Mouse (Mus musculus): ENCODE results near the gene Evi2b. TPM values are rescaled to one million over a fixed set of nuclear protein-coding genes. Genes with fewer than 3 reads are reported as not detected.

Evi2b gene
- total RNA-seq, 4 experiments from 2014 or later: 0.44 to 2.0 (median 0.66) TPM; not detected in 1

DNA sequence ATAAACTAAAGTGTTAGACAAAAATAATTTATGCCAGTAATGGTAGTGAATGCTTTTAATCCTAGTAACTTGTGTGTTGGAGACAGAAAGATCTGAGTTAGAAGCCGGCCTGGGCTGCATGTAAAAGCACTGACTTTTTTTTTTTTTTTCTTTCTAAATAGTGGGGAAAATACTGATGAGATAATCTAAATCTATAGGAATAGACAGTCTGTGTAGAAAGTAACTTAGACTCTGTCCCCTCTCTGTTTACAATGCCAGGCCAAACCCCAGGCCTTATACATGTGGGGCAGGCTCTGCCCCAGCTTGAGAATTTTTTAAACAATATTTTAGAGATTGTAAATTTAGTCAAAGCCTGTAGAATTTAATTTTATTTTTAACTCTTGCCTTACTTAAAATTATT, 618 bp downstream of the Evi2b start:
- DNase-seq (ENCODE audit: low spot score in 2 of 2): no peak

DNA sequence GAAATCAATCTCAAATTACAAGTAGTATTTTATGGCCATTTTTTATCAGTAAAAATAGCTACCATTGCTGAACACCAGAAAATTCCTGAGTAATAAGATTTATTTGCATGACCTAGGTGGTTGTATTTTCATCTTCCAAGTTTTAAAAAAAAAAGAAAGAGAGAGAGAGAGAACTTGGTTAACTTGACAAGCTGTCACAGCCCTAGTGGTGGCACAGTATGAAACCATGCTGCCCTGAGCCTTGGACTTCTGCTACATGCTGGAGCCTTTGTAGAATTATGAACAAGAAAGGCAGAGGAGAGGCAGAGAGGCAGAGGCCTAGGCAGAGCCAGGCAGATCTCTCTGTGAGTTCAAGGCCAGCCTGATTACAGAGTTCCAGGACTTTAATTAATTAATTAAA, 1.6 kb downstream of the Evi2b start:
- no peak for DNase-seq (ENCODE audit: low spot score in 2 of 2)

DNA sequence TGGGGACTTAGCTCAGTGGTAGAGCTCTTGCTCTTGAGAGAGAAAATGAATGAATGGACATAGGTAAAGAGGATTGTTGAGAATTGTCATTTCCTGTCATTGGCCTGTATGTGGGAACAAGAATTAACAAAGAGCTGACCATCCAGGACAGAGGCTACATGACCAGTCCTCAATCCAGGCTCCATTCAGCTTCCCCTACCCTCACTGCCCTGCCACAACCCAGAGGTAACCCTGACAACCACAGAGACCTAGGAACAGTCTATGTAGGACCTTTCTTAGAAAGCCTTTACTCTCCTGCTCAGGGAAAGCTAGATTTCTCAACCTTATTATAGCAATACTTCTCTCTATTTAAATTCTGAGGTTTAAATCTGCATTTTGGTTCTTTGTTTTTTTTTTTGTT, 2.8 kb downstream of the Evi2b start:
- DNase-seq (ENCODE audit: low spot score in 2 of 2): no peak

DNA sequence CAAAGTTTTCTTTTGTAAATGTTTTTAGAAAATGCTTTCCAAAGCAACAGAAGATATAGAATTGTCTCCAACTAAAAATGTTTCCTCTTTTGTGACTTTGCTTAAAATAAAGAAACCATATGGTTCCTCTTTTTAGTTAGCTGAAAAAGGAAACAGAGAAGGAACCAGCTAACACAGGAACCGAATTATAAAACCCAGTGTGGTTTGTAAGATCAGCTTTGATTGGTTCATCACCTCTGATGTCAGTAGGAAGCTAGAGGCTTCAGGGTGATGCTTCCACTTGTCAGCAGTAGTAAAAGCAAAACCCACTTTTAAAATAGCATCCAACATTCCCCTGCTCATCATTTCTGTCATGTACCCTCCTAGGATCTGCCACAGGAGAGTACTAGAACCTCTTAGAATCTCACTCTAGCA, 3.7 kb downstream of the Evi2b start:
- DNase-seq (ENCODE audit: low spot score in 2 of 2): no peak

DNA sequence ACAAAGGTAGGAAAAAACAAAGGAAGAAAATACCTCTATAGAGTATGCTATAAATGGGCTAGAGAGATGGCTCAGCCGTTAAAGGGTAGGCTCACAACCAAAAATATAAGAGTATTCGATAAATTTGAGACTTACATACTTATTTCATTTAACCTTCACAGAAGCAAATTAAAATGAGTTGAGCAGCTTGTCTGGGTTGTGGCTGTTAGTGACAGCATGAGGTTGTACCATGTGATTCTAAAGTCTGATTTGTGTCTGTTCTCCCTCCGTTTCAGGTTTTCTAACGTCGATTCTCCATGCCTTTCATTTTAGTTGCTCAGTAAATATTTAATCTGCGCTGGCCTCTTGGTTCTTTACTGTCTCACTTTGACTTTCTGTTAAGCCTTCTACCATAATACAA, 4.3 kb downstream of the Evi2b start:
- DNase-seq (ENCODE audit: low spot score in 2 of 2): no peak

DNA sequence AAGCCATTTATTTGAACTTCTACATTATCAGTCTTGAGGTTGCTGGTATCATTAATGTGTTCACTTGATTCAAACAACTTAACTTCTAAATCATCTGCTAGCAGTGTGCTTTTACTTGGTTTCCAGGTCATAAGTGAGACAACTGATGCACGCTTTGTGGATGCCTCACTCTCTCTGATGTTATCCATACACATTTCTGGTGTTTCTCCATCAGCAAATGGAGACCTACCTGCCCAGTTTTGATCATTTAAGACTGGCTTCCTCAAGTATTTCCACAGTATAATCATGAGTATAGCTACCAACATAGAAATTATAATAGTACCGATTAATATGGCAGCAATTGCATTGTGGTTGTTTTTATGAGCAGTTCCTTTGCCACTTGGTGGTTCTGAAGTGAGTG, 7.8 kb downstream of the Evi2b start:
- DNase-seq (ENCODE audit: low spot score in 2 of 2): no peak

DNA sequence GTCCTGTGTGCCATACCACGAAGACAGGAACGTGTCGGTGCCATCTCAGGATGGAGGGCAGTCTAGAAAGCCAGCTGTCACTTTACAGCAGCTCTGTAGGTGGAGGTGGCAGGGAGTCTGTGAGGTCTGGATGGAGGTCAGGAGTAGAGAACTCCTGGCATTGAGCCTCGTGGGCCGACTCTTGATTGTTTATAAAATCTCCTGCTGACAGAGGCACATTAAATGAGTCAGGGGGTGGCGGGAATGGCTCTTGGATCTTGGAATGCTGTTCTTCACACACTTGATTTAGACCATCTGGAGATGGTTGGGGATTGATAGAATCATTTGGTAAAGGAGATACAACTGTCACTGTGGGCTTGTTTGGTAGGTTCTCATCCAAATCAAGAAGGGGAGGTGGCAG, 8.2 kb downstream of the Evi2b start:
- no peak for DNase-seq (ENCODE audit: low spot score in 2 of 2)

DNA sequence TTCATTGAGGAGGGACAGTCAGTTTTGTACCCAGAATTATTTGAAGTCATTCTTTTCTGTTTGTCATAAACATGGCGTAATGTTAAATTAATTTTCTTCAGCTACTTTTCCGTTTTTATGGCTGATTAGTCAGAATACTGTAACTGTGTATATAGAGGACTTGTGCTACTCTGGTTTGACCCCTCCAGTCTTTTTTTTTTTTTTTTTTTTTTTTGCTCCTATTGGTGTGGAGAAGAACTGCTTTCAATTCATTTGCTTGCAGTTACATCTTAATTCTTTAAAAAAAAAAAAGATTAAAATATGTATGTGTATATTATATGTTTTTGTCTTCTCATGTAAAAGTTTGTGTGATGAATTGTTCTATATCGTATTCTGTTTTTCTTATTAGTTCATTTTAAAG, 11.6 kb downstream of the Evi2b start:
- no peak for DNase-seq (ENCODE audit: low spot score in 2 of 2)

DNA sequence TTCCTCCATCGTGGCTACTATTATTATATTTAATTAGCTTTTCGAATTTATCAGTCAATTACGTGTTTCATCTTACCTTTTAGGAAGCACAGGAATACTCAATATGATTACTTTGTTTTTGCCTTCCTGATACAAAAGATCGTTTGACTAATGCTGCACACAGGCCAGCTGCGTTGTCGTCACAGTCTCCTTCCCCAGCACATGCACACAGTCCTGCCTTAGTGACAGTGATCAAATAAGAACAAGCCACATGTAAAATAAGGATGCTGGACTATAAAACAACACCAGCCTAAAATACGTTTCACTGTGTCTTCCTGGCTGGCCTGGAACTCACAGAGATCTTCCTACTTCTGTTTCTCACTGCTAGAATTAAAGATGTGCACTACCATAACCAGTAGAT, 19.1 kb downstream of the Evi2b start:
- DNase-seq (ENCODE audit: low spot score in 2 of 2): no peak

DNA sequence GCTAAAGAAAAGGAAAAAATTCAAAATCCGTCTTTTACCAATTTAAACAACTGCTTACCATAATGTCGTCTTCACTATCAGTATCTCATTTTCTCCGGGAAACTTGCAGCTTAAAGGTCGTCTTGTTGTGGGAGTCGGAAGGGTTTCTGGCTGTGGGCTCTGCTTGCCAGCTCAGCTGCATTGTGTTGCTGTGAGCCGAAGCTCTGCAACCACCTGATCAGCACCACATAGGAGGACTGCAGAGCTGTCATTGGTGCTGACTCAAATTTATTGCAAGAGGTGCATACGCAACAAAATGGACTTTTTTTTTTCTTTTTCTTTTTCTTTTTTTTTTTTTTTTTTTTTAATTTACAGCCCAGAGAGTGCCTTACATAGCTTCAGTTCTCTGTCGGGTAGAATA, 19.7 kb downstream of the Evi2b start, which contains the start of gene Omg:
TSS of gene Omg (minus strand) at position 240 of the 400 bp plus-strand sequence.
- DNase-seq (ENCODE audit: low spot score in 2 of 2): peak; percentile 61 to 80

DNA sequence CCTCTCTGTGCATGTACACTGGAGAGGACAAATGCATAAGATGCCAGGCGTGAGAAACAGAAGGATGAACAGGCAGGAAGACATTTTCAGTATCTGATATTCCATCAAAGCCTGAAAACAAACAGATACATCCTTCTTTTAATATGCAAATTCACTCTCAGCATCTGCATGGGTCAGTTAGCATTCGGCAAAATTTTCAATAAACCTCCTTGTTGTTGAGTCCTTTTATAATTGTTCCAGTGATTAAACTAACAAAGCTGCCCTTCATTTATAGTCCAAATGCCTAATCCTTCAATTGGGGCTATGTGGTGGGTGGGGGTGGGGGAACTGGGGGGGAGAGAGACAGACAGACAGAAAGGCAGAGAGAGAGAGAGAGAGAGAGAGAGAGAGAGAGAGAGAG, 20.6 kb downstream of the Evi2b start:
- DNase-seq (ENCODE audit: low spot score in 2 of 2): no peak

DNA sequence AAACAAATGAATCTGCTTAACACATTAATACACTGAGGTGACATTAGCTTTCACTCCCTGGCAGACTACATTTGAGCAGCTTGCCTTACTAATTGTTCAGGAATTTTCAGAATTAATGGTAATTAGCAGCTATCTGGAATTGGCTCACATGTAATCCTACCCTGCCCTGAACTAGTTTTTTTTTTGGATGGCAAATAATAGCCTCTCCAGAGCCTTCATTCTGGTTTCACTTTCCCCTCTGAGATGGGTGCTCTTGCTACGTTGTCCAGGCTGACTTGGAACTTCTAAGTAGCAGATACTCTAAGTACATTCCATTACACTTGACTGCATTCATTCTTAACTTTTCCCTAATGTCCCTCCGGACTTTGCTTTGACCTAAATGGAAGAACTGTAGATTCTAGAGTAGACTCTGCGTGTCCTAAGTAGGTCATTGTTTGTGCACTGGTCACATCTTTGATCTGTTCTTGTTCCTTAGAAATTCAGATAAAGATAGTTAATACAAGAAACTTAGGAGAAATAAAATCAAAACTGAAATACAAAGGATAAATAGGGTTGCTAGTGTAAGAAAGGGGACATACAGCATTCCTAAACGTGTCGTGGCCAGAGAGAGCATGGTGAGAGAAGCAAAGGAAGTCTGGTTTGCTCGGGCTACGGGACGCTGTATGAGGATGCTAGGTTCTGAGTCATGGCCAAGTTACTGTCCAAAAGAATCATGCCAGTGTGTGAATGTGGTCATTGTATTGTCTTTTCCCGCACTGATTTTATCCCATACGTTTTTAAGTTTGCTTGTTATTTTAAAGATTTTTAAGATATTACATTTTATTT, 28.4 kb downstream of the Evi2b start:
- no peak for DNase-seq (ENCODE audit: low spot score in 2 of 2)

DNA sequence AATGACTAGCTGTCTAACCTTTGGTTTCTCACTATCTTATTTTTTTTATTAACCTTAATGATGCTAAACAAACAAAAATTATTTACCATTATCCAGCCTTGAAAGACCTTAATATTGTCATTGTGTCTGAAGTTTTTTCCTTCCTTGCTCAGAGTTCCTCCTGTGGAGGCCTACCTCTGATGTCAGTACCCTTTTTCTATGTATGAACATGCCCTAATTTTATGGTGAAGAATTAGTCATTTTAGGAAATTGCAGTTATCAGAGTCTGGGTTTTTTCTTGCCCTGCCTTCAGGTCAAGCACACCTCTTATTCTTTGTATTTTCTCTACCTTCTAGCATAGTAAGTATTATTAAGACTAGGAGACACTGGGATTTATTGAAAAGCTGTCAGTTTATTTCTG, 38.8 kb downstream of the Evi2b start:
- no peak for DNase-seq (ENCODE audit: low spot score in 2 of 2)

DNA sequence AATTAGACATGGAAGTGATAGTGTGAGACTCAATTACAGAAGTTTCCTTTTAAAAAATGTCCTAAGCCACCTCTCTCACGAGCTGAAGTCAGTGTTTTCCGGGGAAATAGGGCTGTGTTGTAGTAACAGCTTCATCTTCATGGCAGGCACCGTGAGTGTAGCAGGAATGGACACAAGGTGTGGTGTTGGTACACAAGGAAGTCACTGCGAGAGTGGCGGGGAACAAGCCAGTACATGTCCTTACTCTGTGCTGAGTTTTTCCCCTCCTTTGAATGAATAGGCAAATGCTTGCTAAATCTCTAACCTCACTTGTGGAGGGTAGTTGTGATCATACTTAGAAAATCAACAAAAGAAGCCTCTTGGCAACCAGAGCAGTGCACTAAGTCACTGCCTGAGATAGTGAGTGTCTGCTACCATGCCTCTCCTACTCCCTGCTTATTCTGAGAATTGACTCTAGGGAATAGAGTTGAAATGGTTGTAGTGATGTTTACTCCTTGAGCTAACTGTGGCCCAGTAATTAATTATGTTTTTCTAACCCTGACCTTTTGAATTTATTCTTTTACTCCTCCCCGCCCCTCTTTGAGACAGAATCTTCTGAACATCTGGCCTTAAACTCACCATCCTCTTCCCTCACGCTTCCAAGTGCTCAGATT, 39.6 kb downstream of the Evi2b start:
- DNase-seq (ENCODE audit: low spot score in 2 of 2): no peak

DNA sequence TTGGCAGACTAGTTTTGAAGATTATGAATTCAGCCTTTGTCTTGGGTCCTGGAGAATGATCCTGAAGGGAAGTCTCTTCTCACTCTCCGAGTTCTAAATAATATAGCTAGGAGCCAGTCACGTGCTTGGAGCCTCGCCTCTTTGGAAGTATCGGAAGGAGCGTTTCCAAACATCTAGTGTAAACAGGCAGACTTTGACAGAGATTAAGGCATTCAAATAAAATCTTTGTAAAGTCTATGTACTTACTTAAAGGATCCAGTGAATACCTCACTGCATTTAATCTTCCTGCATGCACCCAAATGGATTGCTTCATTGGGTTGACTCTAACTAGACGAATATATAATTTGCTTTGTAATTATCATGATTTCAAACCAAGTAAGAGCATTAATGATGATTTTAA, 40.2 kb downstream of the Evi2b start:
- DNase-seq (ENCODE audit: low spot score in 2 of 2): no peak

DNA sequence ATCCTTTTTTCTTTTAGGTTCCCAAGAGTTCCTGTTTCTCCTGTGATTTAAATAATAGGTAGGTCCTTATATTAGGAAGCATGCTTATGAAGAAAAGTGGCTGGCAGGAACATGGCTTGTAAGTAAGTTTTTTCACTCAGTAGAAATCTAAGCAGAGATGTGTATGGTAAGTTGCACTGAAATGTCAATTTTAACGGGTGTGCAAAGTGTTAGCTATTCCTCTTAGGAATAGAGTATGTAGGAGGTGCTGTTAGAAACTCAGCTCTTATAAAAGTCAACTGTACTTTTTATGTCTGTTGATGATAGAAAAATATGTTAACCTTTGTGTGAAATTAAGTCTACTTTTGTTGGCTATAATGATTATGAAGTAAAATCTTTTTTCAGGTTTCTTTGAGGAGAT, 55.5 kb downstream of the Evi2b start:
- DNase-seq (ENCODE audit: low spot score in 2 of 2): no peak

Other genes starting within 250 kb of the Evi2b start
- gene Gm9964, start 226.9 kb downstream of the Evi2b start, total RNA-seq (2022): 1 to 10 TPM in 1 of 4 experiments, under 1 TPM in 2, not detected in 1; 0.74 to 2.0 (median 0.98) TPM
- gene Nf1, start 184.1 kb downstream of the Evi2b start, total RNA-seq (2022): 100 to 1,000 TPM; 105 to 139 (median 119) TPM
- gene Omg, start 19.7 kb downstream of the Evi2b start, total RNA-seq (2022): 100 to 1,000 TPM; 106 to 132 (median 118) TPM
- under 1 TPM in 3 of 4 experiments, not detected in 1; 0.14 to 0.53 (median 0.20) TPM for gene Evi2, start 6.8 kb upstream of the Evi2b start, total RNA-seq (2022)
- gene Evi2a, start 6.8 kb upstream of the Evi2b start, total RNA-seq (2022): 10 to 100 TPM; 33.2 to 36.9 (median 34.8) TPM
- 100 to 1,000 TPM; 238 to 263 (median 241) TPM for gene Rab11fip4, start 67.5 kb upstream of the Evi2b start, total RNA-seq (2022)

All from left cerebral cortex, adult 8-10 months (tissue).